Comparison of ENCODE assay signal across 12 mouse cellular contexts in the genomic region with DNA sequence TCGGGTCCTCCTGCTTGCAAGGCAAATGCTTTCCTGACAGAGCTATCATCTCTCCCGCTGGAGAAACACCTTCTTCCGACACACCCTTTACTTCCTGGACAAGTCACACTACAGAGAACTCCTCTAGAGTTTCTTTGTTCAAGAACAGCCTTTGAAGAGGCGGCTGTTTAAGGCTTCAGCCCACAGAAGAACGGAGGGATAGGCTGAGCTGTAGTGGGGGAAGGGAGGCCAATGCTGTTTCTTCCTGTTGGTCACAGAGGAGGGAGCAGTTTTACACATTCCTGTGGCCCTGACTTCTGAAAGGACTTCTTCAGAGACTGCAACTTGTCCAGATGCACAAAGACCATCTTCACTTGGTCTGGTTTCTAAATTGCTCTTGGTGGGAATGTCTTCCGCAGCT.
DNase-seq lines count a peak whose midpoint lies in the region; ATAC-seq lines count a peak whose summit lies in the region.
"Had no signal": no experiment of that assay in that cellular context is flagged by ENCODE, and none has a peak within 500 bp of the region (broad histone marks: within the 10 kb centered on the region; RNA-seq: fewer than 3 reads in every experiment).

No protein-coding gene starts in this region.

- intact Hi-C loops in gastrocnemius, postnatal 36 days (cut with DNase I) = loop anchor here (2.0 to 10.0 kb wide), 2 partner anchors 126 to 1538 kb away; no protein-coding TSS in a partner anchor

- no peak for ATAC-seq in erythroblast, adult 5-6 weeks (replicated peaks; ENCODE audit: low FRiP score, poor library complexity, severe bottlenecking)
- ATAC-seq: Patski had no signal

- DNase-seq in gastrocnemius, postnatal 10 days = peak; percentile 18
- DNase-seq in gastrocnemius, postnatal 36 days = no peak
- DNase-seq in thymus, postnatal 0 days (ENCODE audit: low spot score) = peak; percentile 21
- no peak for DNase-seq in thymus, adult 18-20 months
- DNase-seq in gastrocnemius, postnatal 25 days = peak; percentile 30
- DNase-seq in thymus, postnatal 4 days = peak; percentile 19
- no peak for DNase-seq in cerebellum, adult 11 months
- DNase-seq: adrenal gland, postnatal 36 days; kidney, adult 9 months; lung, postnatal 36 days had no signal

Comparison
In these comparisons a context has a peak if more than half of its experiments do, and no peak if none do; other contexts are left out.
1. DNase-seq: peak in gastrocnemius, postnatal 10 days (single experiment), thymus, postnatal 0 days (single experiment), gastrocnemius, postnatal 25 days (single experiment) and thymus, postnatal 4 days (single experiment); none in gastrocnemius, postnatal 36 days (0 of 2), thymus, adult 18-20 months (0 of 2) and cerebellum, adult 11 months (single experiment).